Mouse (Mus musculus): ENCODE data around the gene Mfsd1. TPM values are rescaled to one million over a fixed set of nuclear protein-coding genes. Genes with fewer than 3 reads are reported as not detected.

The Mfsd1 gene
- polyA plus RNA-seq, 1 experiment from 2014 or later, result 59.6 TPM

DNA sequence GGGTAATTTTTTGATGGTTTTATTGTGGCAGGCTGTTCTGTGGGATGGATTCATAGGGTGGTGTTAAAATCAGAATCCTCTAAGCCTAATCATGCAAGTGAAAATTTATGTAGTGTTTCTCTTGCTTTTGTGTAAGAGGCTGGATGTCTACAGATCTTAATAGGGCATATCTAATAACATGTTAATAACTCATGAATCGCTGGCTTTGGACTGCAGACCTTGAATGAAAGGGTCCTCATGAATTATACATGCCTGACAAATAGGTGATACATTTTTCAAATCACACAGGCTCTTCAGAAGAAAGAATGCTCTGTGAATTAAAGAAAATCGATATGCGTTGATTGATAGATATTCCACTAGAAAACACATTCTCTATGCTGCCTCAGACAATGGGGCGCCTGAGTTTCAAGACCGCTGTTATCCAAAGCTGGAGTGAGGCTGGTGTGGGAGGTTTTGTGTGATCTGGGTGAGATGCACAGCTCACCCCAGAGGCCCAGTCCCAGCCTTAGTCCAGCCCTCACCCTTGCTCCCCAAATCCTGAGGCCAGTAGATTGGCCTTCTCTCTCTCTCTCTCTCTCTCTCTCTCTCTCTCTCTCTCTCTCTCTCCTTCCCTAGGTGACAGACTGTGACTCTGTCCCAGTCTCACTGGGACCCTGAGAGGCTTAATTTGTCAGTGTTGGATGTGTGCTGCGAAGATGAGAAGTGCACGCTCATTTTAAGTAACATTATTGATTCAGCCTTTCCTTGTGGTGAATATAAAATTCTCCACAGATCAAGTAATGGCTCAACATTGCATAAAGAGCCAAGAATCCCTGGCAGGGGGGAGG lies 63.3 kb downstream of the Mfsd1 start:
- DNase-seq (ENCODE audit: low spot score), result no peak
- H3K27me3 ChIP-seq (replicated peaks; ENCODE audit: low read depth, poor library complexity, severe bottlenecking), result no peaks in the 10 kb centered on the region
- no peaks in the 10 kb centered on the region for H3K9me3 ChIP-seq
- no peak overlapping the region for H3K27ac ChIP-seq (replicated peaks)
- no peak overlapping the region for H3K4me3 ChIP-seq
- H3K4me1 ChIP-seq, result no peaks in the 10 kb centered on the region
- H3K36me3 ChIP-seq (replicated peaks), result no peaks in the 10 kb centered on the region
- WGBS, result 86% methylated on average over 7 of the region's 7 CpGs

Other genes with a start within 250 kb of the Mfsd1 start
- gene Mlf1, start 208.6 kb upstream of the Mfsd1 start, polyA plus RNA-seq (2016; fragmentation: Nextera tagmentation; extraction: Ambion mirVana), result 19.3 and 20.5 TPM in 2 replicates
- not detected in 2 replicates for gene Gm17402, start 207.6 kb upstream of the Mfsd1 start, polyA plus RNA-seq (2016; fragmentation: Nextera tagmentation; extraction: Ambion mirVana)
- 59.1 and 63.7 TPM in 2 replicates for gene Gfm1, start 152.6 kb upstream of the Mfsd1 start, polyA plus RNA-seq (2016; fragmentation: Nextera tagmentation; extraction: Ambion mirVana)
- 57.8 and 62.9 TPM in 2 replicates for gene Lxn, start 118.8 kb upstream of the Mfsd1 start, polyA plus RNA-seq (2016; fragmentation: Nextera tagmentation; extraction: Ambion mirVana)
- gene Rarres1, start 67.2 kb upstream of the Mfsd1 start, polyA plus RNA-seq (2016; fragmentation: Nextera tagmentation; extraction: Ambion mirVana), result 2.0 and 4.3 TPM in 2 replicates

Measured in embryonic facial prominence, embryonic 10.5 days (tissue).